Mouse (Mus musculus) olfactory bulb, adult 2 months (tissue): ENCODE measurements around the gene Tmem223.
A peak's percentile ranks its signal among the peaks of the same experiment; 100 is the strongest.

Experiments used
- CTCF ChIP-seq: fragments of 200-500 bp; IDR thresholded peaks from 2 replicates; pipeline ENCODE4 v1.5.1; 2012; ENCODE audit warnings: low read depth, mild to moderate bottlenecking, low read length, moderate library complexity; ENCODE audit not compliant: insufficient read depth
- POLR2A ChIP-seq: fragments of 200-500 bp; IDR thresholded peaks from 2 replicates; pipeline ENCODE4 v1.6.1; 2012; ENCODE audit warnings: mild to moderate bottlenecking, low read depth, low read length, moderate library complexity; ENCODE audit not compliant: insufficient read depth

DNA sequence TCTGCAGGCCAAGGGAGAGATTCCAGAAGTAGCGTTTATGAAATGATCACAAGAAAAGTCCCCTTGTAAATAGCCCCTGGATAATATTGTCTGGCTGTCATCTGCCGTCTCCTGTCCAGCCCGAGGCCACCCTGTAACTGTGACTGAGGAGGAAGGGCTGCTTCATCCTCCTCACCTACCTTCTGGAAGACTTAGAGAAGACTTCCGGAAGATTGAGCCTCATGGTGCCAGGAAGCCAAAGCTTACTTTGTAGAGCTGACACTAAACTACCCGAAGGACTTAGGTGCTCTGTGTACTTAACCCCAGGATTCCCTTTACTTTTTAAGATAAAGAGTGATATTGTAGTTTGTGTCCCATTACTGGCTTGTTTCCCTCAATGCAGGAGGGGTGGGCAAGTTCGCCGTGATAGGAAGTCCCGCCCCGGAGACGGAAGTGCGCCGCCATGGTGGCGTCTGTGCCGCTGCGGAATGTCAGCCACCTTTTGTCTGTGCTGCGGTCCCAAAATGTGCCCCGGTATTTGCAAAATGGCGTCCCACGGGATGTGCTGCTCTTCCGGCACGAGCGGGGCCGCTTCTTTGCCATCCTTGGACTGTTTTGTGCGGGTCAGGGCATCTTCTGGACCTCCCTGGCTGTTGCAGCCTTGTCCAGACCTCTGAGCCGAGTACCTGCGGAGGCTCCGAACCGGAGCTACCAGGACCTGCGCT, at the start of gene Tmem223:
- TF ChIP-seq CTCF (no peak), POLR2A (peak; percentile 86)
